Mouse (Mus musculus): ENCODE data around the gene Elf2. TPM values are rescaled to one million over a fixed set of nuclear protein-coding genes. Genes with fewer than 3 reads are reported as not detected.
A peak's percentile ranks its signal among the peaks of the same experiment; 100 is the strongest.

Elf2 gene
- total and polyA plus RNA-seq, 3 experiments, result 38.0 to 53.3 (median 46.5) TPM

DNA sequence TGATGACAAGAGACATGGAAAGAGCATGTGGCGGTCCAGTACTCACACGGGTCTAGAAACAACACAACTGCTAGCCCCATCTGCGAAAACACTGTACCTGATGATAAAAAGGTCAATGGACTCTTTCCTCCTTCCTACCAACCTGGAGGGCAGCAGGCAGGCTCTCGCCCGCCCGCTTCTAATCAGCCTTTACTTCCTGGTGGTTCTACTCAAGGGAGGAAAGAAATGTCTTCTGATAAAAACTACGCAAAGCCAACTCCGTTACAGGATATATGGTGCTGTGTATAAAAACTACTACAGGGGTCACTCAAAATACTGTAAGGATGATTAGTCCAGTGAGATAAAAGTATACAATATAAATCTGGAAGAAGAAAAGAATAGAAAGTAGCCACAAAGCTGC, 5.1 kb downstream of the Elf2 start:
- H3K9ac ChIP-seq (ENCODE audit: control insufficient read depth, low read depth, low read length, poor library complexity, severe bottlenecking), result peak overlapping the region; percentile 27
- no peaks in the 10 kb centered on the region for H3K27me3 ChIP-seq (ENCODE audit: control insufficient read depth in 1 of 2, insufficient read depth in 2 of 2, low read length in 2 of 2)
- H3K79me2 ChIP-seq (ENCODE audit: control insufficient read depth, insufficient read depth, low read length, poor library complexity), result peaks cover 82% of the 10 kb centered on the region
- H3K9me3 ChIP-seq (replicated peaks; ENCODE audit: insufficient read depth, low read length), result no peaks in the 10 kb centered on the region
- H3K27ac ChIP-seq (ENCODE audit: control insufficient read depth, low read depth, low read length), result peak overlapping the region; percentile 51
- peak; percentile 61 for DNase-seq (ENCODE audit: low read depth, low spot score)
- H3K36me3 ChIP-seq (ENCODE audit: control insufficient read depth in 1 of 2, insufficient read depth in 2 of 2, low read length in 2 of 2), result peaks cover 0 to 38% of the 10 kb centered on the region in 2 experiments; a peak in 2 of 4 replicates
- H3K4me3 ChIP-seq (ENCODE audit: control insufficient read depth in 1 of 2, insufficient read depth in 1 of 2, low read depth in 2 of 2, low read length in 2 of 2), result peak overlapping the region; percentile 27 to 33
- TF ChIP-seq GATA1 (IDR thresholded peaks at IDR 0.05; ENCODE audit: low read depth, low read length) (peak; percentile 47), MYC (IDR thresholded peaks at IDR 0.05; ENCODE audit: low read depth, low read length) (no peak), ETS1 (IDR thresholded peaks at IDR 0.05; ENCODE audit: low read depth, low read length) (0 out of 2 replicates have a peak, but pooled peaks have one; percentile 13), CHD2 (IDR thresholded peaks at IDR 0.05; ENCODE audit: low read length) (no peak), MAX (IDR thresholded peaks at IDR 0.05; ENCODE audit: low read length) (no peak), MXI1 (IDR thresholded peaks at IDR 0.05; ENCODE audit: low read depth, low read length) (0 out of 2 replicates have a peak, but pooled peaks have one; percentile 26), CHD1 (IDR thresholded peaks at IDR 0.05; ENCODE audit: low read depth, low read length) (no peak), TBP (IDR thresholded peaks at IDR 0.05; ENCODE audit: low read depth, low read length) (no peak), GABPA (IDR thresholded peaks at IDR 0.05; ENCODE audit: low read depth, low read length) (no peak), ELF1 (IDR thresholded peaks at IDR 0.05; ENCODE audit: low read depth, low read length) (peak; percentile 64), RAD21 (IDR thresholded peaks at IDR 0.05; ENCODE audit: low read depth, low read length) (no peak), NRF1 (IDR thresholded peaks at IDR 0.05; ENCODE audit: insufficient read depth, low read depth, low read length, poor library complexity, severe bottlenecking) (no peak), KAT2A (conservative IDR thresholded peaks at IDR 0.05; ENCODE audit: low read depth, low read length) (no peak), EP300 (IDR thresholded peaks at IDR 0.05; ENCODE audit: low read depth in 1 of 2, low read length in 2 of 2) (peak in 1 of 2 experiments; percentile 6; a peak in 1 of 4 replicates), SIN3A (IDR thresholded peaks at IDR 0.05; ENCODE audit: low read length) (0 out of 2 replicates have a peak, but pooled peaks have one; percentile 44), ZC3H11A (IDR thresholded peaks at IDR 0.05; ENCODE audit: low read depth, low read length) (no peak), USF1 (IDR thresholded peaks at IDR 0.05; ENCODE audit: low read depth, low read length) (no peak)
- peaks cover 26 to 31% of the 10 kb centered on the region in 2 experiments for H3K4me1 ChIP-seq (ENCODE audit: control insufficient read depth in 1 of 2, insufficient read depth in 2 of 2, low read length in 2 of 2)

DNA sequence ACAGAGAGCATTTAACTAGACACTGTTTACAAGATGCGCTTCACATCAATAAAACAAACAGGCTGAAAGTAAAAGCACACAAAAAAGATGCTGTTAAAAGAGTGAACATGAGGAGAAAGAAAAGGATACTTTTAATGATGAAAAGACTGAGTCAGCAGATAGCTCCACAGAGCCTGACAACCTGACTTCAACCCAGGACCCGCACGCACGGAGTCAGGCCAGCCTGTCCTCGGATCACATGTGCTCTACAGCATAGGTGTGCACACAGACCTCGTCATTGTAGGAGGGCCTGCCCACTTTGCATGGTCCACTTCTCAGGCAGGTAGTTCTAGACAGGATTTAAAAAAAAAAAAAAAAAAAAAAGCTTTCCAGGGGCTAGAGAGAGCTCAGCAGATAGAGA, 6.5 kb downstream of the Elf2 start:
- Histone ChIP-seq H3K27me3 (ENCODE audit: control insufficient read depth in 1 of 2, insufficient read depth in 2 of 2, low read length in 2 of 2) (no peaks in the 10 kb centered on the region), H3K9ac (ENCODE audit: control insufficient read depth, low read depth, low read length, poor library complexity, severe bottlenecking) (peak overlapping the region; percentile 79), H3K9me3 (replicated peaks; ENCODE audit: insufficient read depth, low read length) (no peaks in the 10 kb centered on the region), H3K4me3 (ENCODE audit: control insufficient read depth in 1 of 2, insufficient read depth in 1 of 2, low read depth in 2 of 2, low read length in 2 of 2) (peak overlapping the region in 1 of 2 experiments; percentile 89; a peak in 2 of 4 replicates), H3K79me2 (ENCODE audit: control insufficient read depth, insufficient read depth, low read length, poor library complexity) (peaks cover 79% of the 10 kb centered on the region), H3K27ac (ENCODE audit: control insufficient read depth, low read depth, low read length) (peak overlapping the region; percentile 87), H3K4me1 (ENCODE audit: control insufficient read depth in 1 of 2, insufficient read depth in 2 of 2, low read length in 2 of 2) (peaks cover 26 to 31% of the 10 kb centered on the region in 2 experiments), H3K36me3 (ENCODE audit: control insufficient read depth in 1 of 2, insufficient read depth in 2 of 2, low read length in 2 of 2) (peaks cover 0 to 38% of the 10 kb centered on the region in 2 experiments; a peak in 2 of 4 replicates)
- TF ChIP-seq MAX (IDR thresholded peaks at IDR 0.05; ENCODE audit: low read length), result no peak
- TF ChIP-seq POLR2AphosphoS5 (IDR thresholded peaks at IDR 0.05; ENCODE audit: borderline replicate concordance, low read depth, low read length), result no peak
- TF ChIP-seq ZNF384 (IDR thresholded peaks at IDR 0.05; ENCODE audit: low read depth, low read length), result peak; percentile 46; the same call in 1 of the 2 replicates
- peak; percentile 69; the same call in 1 of the 2 replicates for TF ChIP-seq MAFK (IDR thresholded peaks at IDR 0.05; ENCODE audit: borderline replicate concordance, low read depth, low read length)
- no peak for DNase-seq (ENCODE audit: low read depth, low spot score)
